24 mouse cellular contexts compared by ENCODE assay signal in the genomic region with DNA sequence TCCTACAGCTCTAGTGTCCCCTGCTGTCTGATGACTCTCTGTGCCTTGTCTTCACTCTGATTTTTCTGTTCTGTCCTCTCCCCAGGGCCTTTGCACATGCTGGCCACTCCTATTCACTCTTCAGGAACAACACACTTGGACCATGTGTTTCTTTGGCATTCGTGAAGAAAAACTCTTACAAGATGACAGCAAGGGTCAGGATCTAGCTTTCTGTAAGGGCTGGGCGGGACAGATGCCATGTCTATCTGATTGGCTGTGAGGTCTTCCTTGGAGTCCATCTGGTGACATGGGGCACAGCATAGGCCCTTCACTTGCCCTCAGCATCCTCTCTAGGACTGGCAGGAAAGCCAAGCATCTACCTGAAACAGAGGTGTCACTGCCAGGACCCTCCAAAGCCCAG. TPM values are rescaled to one million over a fixed set of nuclear protein-coding genes. Genes with fewer than 3 reads are reported as not detected.
"Had no signal": no experiment of that assay in that cellular context is flagged by ENCODE, and none has a peak within 500 bp of the region (broad histone marks: within the 10 kb centered on the region; RNA-seq: fewer than 3 reads in every experiment).

No protein-coding gene starts in this region.

- H3K36me3 ChIP-seq: limb, embryonic 15.5 days; liver, embryonic 12.5 days; midbrain, embryonic 10.5 days; midbrain, embryonic 12.5 days; neural tube, embryonic 13.5 days; neural tube, embryonic 15.5 days had no signal

- H3K27me3 ChIP-seq: limb, embryonic 15.5 days; neural tube, embryonic 13.5 days; neural tube, embryonic 15.5 days had no signal

- DNase-seq: midbrain, embryonic 14.5 days; retina, postnatal 1 day; right cerebral cortex, adult 18-20 months; right cerebral cortex, postnatal 25 days; right cerebral cortex, postnatal 4 days; spleen, adult 18-20 months; thymus, adult 18-20 months; thymus, postnatal 14 days; thymus, postnatal 36 days had no signal

- H3K27ac ChIP-seq: limb, embryonic 15.5 days; liver, embryonic 12.5 days; liver, embryonic 14.5 days; midbrain, embryonic 10.5 days; midbrain, embryonic 12.5 days; neural tube, embryonic 13.5 days; neural tube, embryonic 15.5 days had no signal

- H3K9ac ChIP-seq: limb, embryonic 15.5 days; liver, embryonic 12.5 days; liver, embryonic 14.5 days; midbrain, embryonic 12.5 days; neural tube, embryonic 13.5 days; neural tube, embryonic 15.5 days had no signal

- H3K9me3 ChIP-seq: limb, embryonic 15.5 days; liver, embryonic 12.5 days; midbrain, embryonic 10.5 days; midbrain, embryonic 12.5 days; neural tube, embryonic 13.5 days; neural tube, embryonic 15.5 days had no signal

- H3K4me2 ChIP-seq: limb, embryonic 15.5 days; liver, embryonic 12.5 days; midbrain, embryonic 12.5 days; neural tube, embryonic 13.5 days; neural tube, embryonic 15.5 days had no signal

- ATAC-seq: liver, embryonic 12.5 days; midbrain, embryonic 16.5 days had no signal

- H3K4me3 ChIP-seq: limb, embryonic 15.5 days; liver, embryonic 12.5 days; midbrain, embryonic 10.5 days; midbrain, embryonic 12.5 days; myocyte; neural tube, embryonic 13.5 days; neural tube, embryonic 15.5 days had no signal

- H3K4me1 ChIP-seq: limb, embryonic 15.5 days; midbrain, embryonic 10.5 days; midbrain, embryonic 12.5 days; neural tube, embryonic 13.5 days; neural tube, embryonic 15.5 days had no signal

RNA-seq across cellular contexts. Expression of gene Rbbp8nl, which starts 16.3 kb away (rescaled TPM):
- total RNA-seq: liver, adult 2 months; megakaryocyte, adult 5-6 weeks; megakaryocyte-erythroid progenitor cell, adult 5-6 weeks had no signal
- polyA plus RNA-seq: liver, adult 2 months; liver, embryonic 12.5 days; liver, embryonic 16.5 days; midbrain, embryonic 14.5 days; midbrain, embryonic 16.5 days; myocyte; neural tube, embryonic 11.5 days; neural tube, embryonic 13.5 days; neural tube, embryonic 15.5 days had no signal

RNA-seq across cellular contexts. Expression of gene Gata5, which starts 28.5 kb away (rescaled TPM):
- total RNA-seq: megakaryocyte, adult 5-6 weeks; megakaryocyte-erythroid progenitor cell, adult 5-6 weeks had no signal
- polyA plus RNA-seq: limb, embryonic 15.5 days; midbrain, embryonic 12.5 days; midbrain, embryonic 14.5 days; midbrain, embryonic 16.5 days; myocyte; thymus, postnatal 0 days had no signal
